In genomic region chr5:74277216-74277615, GRCm38 (mm10) we compare ENCODE assay signal across 9 mouse cellular contexts.
DNase-seq lines count a peak whose midpoint lies in the region; ATAC-seq and TF ChIP-seq lines count a peak whose summit lies in the region.
"Had no signal": no experiment of that assay in that cellular context is flagged by ENCODE, and none has a peak within 500 bp of the region (broad histone marks: within the 10 kb centered on the region; RNA-seq: fewer than 3 reads in every experiment).

No protein-coding gene starts in this region.

- H3K4me2 ChIP-seq in intestine, embryonic 15.5 days (replicated peaks) = no peak overlapping the region
- H3K4me2 ChIP-seq in intestine, postnatal 0 days (replicated peaks; ENCODE audit: low read depth) = no peak overlapping the region
- H3K4me2 ChIP-seq in embryonic facial prominence, embryonic 12.5 days (replicated peaks) = no peak overlapping the region
- no peak overlapping the region for H3K4me2 ChIP-seq in midbrain, embryonic 15.5 days

- 65% methylated on average over 5 of the region's 5 CpGs for WGBS in intestine, embryonic 15.5 days
- WGBS in intestine, postnatal 0 days = 78% methylated on average over 5 of the region's 5 CpGs
- 82% methylated on average over 5 of the region's 5 CpGs for WGBS in embryonic facial prominence, embryonic 12.5 days
- WGBS in midbrain, embryonic 15.5 days = 97% methylated on average over 5 of the region's 5 CpGs

- H3K27ac ChIP-seq in intestine, embryonic 15.5 days = no peak overlapping the region
- H3K27ac ChIP-seq in intestine, postnatal 0 days (ENCODE audit: low read depth, low read length) = no peak overlapping the region
- H3K27ac ChIP-seq in embryonic facial prominence, embryonic 12.5 days = peak overlapping the region; percentile 50; the same call in 1 of the 2 replicates
- no peak overlapping the region for H3K27ac ChIP-seq in midbrain, embryonic 15.5 days

- H3K36me3 ChIP-seq in intestine, embryonic 15.5 days = no peaks in the 10 kb centered on the region
- no peaks in the 10 kb centered on the region for H3K36me3 ChIP-seq in intestine, postnatal 0 days (ENCODE audit: control insufficient read depth, insufficient read depth)
- H3K36me3 ChIP-seq in embryonic facial prominence, embryonic 12.5 days = no peaks in the 10 kb centered on the region
- no peaks in the 10 kb centered on the region for H3K36me3 ChIP-seq in midbrain, embryonic 15.5 days (replicated peaks)

- H3K9ac ChIP-seq in intestine, embryonic 15.5 days = no peak overlapping the region
- H3K9ac ChIP-seq in intestine, postnatal 0 days (ENCODE audit: low read depth, low read length) = no peak overlapping the region
- no peak overlapping the region for H3K9ac ChIP-seq in embryonic facial prominence, embryonic 12.5 days
- H3K9ac ChIP-seq in midbrain, embryonic 15.5 days = no peak overlapping the region

- peaks cover 8% of the 10 kb centered on the region; the same call in 1 of the 2 replicates for H3K4me1 ChIP-seq in intestine, embryonic 15.5 days (replicated peaks)
- H3K4me1 ChIP-seq in intestine, postnatal 0 days (replicated peaks; ENCODE audit: control insufficient read depth, insufficient read depth, low read length) = no peaks in the 10 kb centered on the region
- H3K4me1 ChIP-seq in embryonic facial prominence, embryonic 12.5 days = peaks cover 10% of the 10 kb centered on the region; the same call in 1 of the 2 replicates
- H3K4me1 ChIP-seq in midbrain, embryonic 15.5 days = no peaks in the 10 kb centered on the region

- no peak for DNase-seq in ovary, postnatal 36 days (ENCODE audit: low spot score)
- no peak for DNase-seq in gastrocnemius, postnatal 36 days
- no peak for DNase-seq in urinary bladder, adult 18-20 months (ENCODE audit: low spot score in 2 of 2)

- ATAC-seq in intestine, embryonic 15.5 days = peak; percentile 43; the same call in 1 of the 2 replicates
- no peak for ATAC-seq in intestine, postnatal 0 days
- ATAC-seq in embryonic facial prominence, embryonic 12.5 days (ENCODE audit: insufficient number of reproducible peaks, insufficient read depth, low FRiP score, low TSS enrichment) = no peak
- peak; percentile 25 for ATAC-seq in inflammation-experienced regulatory T-cells, adult 6 months
- peak; percentile 54 for ATAC-seq in midbrain, embryonic 15.5 days (replicated peaks)

- no peak for TF ChIP-seq CTCF in intestine, postnatal 0 days (IDR thresholded peaks at IDR 0.05; ENCODE audit: low read depth)

- no peaks in the 10 kb centered on the region for H3K27me3 ChIP-seq in intestine, embryonic 15.5 days (replicated peaks)
- H3K27me3 ChIP-seq in intestine, postnatal 0 days (replicated peaks; ENCODE audit: control insufficient read depth, insufficient read depth, low read length) = no peaks in the 10 kb centered on the region
- H3K27me3 ChIP-seq in embryonic facial prominence, embryonic 12.5 days = no peaks in the 10 kb centered on the region
- H3K27me3 ChIP-seq in midbrain, embryonic 15.5 days (replicated peaks) = no peaks in the 10 kb centered on the region; the same call in 1 of the 2 replicates

- no peak overlapping the region for H3K4me3 ChIP-seq in intestine, embryonic 15.5 days (replicated peaks)
- H3K4me3 ChIP-seq in intestine, postnatal 0 days (ENCODE audit: low read depth, low read length) = no peak overlapping the region
- no peak overlapping the region for H3K4me3 ChIP-seq in embryonic facial prominence, embryonic 12.5 days
- no peak overlapping the region for H3K4me3 ChIP-seq in midbrain, embryonic 15.5 days

- H3K9me3 ChIP-seq in intestine, embryonic 15.5 days = no peaks in the 10 kb centered on the region
- no peaks in the 10 kb centered on the region for H3K9me3 ChIP-seq in intestine, postnatal 0 days (ENCODE audit: control insufficient read depth)
- no peaks in the 10 kb centered on the region for H3K9me3 ChIP-seq in embryonic facial prominence, embryonic 12.5 days
- H3K9me3 ChIP-seq in midbrain, embryonic 15.5 days = no peaks in the 10 kb centered on the region
- H3K9me3 ChIP-seq: G1E had no signal

- intact Hi-C loops in gastrocnemius, postnatal 36 days (cut with DNase I) = loop anchor here (5.0 to 10.0 kb wide), 6 partner anchors 80 to 592 kb away; partner anchors contain the start of gene Rasl11b

Comparison
In these comparisons a context has a peak if more than half of its experiments do, and no peak if none do; other contexts are left out.
1. ATAC-seq: peak in intestine, embryonic 15.5 days (single experiment), inflammation-experienced regulatory T-cells, adult 6 months (single experiment) and midbrain, embryonic 15.5 days (single experiment); none in intestine, postnatal 0 days (single experiment) and embryonic facial prominence, embryonic 12.5 days (single experiment).